Mouse (Mus musculus) heart, embryonic 15.5 days (tissue): Measurements from ENCODE around the gene Ret. TPM values are rescaled to one million over a fixed set of nuclear protein-coding genes. Genes with fewer than 3 reads are reported as not detected.
A peak's percentile ranks its signal among the peaks of the same experiment; 100 is the strongest.

ENCODE experiments used
- ATAC-seq: fragments of 200-750 bp; cut with Nextera tagmentation; replicated peaks from 2 replicates; pipeline ENCODE4 v1.8.0; 2017; ENCODE audit warnings: low read depth, moderate TSS enrichment; ENCODE audit not compliant: insufficient number of reproducible peaks, insufficient read depth, low FRiP score
- H3K27ac ChIP-seq: fragments of 300-500 bp; sonication (generic); 2 replicates; pipeline ENCODE4 v1.5.1; 2015; ENCODE audit warnings: mild to moderate bottlenecking, inconsistent platforms
- H3K27me3 ChIP-seq: fragments of 300-500 bp; sonication (generic); 2 replicates; pipeline ENCODE4 v1.6.1; 2015; ENCODE audit warnings: inconsistent platforms
- H3K36me3 ChIP-seq: fragments of 300-500 bp; sonication (generic); 2 replicates; pipeline ENCODE4 v1.6.1; 2015; ENCODE audit warnings: mild to moderate bottlenecking, inconsistent platforms
- H3K4me1 ChIP-seq: fragments of 300-500 bp; sonication (generic); replicated peaks from 2 replicates; pipeline ENCODE4 v1.6.1; 2015; ENCODE audit warnings: inconsistent platforms
- H3K4me2 ChIP-seq: fragments of 300-500 bp; sonication (generic); 2 replicates; pipeline ENCODE4 v1.6.1; 2015; ENCODE audit warnings: inconsistent platforms, mild to moderate bottlenecking, moderate library complexity
- H3K4me3 ChIP-seq: fragments of 300-500 bp; sonication (generic); 2 replicates; pipeline ENCODE4 v1.5.1; 2015; ENCODE audit warnings: mild to moderate bottlenecking, inconsistent platforms
- H3K9ac ChIP-seq: fragments of 300-500 bp; sonication (generic); 2 replicates; pipeline ENCODE4 v1.6.1; 2015; ENCODE audit warnings: mild to moderate bottlenecking, inconsistent platforms
- H3K9me3 ChIP-seq: fragments of 300-500 bp; sonication (generic); replicated peaks from 2 replicates; pipeline ENCODE4 v1.6.1; 2016; ENCODE audit warnings: inconsistent platforms
- WGBS: fragments of 180-500 bp; shearing (Covaris S2); methylation state at CpG from one replicate; pipeline ENCODE4 v1.1.7; 2015; ENCODE audit warnings: mixed read lengths; 5-methylcytosine and 5-hydroxymethylcytosine counted together
- polyA plus RNA-seq: library from polyadenylated mRNA; unstranded; fragments of >200 nt; fragmentation: Nextera tagmentation; extraction: Ambion mirVana; gene quantifications from 2 replicates; pipeline ENCODE4 v1.2.1, GENCODE M21; 2015

Gene Ret
- polyA plus RNA-seq, result 0.28 and 0.67 TPM in 2 replicates

- WGBS, result under 1% methylated on average over 26 of the region's 26 CpGs
- no peaks in the 10 kb centered on the region for H3K36me3 ChIP-seq
- no peak within 1 kb of the TSS for H3K27ac ChIP-seq
- peak within 1 kb of the TSS; percentile 8 for H3K9ac ChIP-seq
- H3K27me3 ChIP-seq, result peaks cover 89% of the 10 kb centered on the region
- H3K4me1 ChIP-seq, result peaks cover 16% of the 10 kb centered on the region
- ATAC-seq, result no peak
- no peaks in the 10 kb centered on the region for H3K9me3 ChIP-seq
- peak within 1 kb of the TSS; percentile 48 for H3K4me3 ChIP-seq
- H3K4me2 ChIP-seq, result peak within 1 kb of the TSS; percentile 95
These were observed at the start of gene Ret for GRCm38 (mm10) chr6:118197440-118197975. Gene Ret (minus strand): TSS chr6:118197718.

GRCm38 (mm10) chr6:118247161-118247560, 49.6 kb upstream of the Ret start:
- ATAC-seq, result no peak
- no peak overlapping the region for H3K4me3 ChIP-seq

GRCm38 (mm10) chr6:118244106-118244505, 46.6 kb upstream of the Ret start:
- H3K4me3 ChIP-seq, result no peak overlapping the region
- H3K36me3 ChIP-seq, result no peaks in the 10 kb centered on the region
- 57% methylated on average over 7 of the region's 7 CpGs for WGBS
- H3K9me3 ChIP-seq, result no peaks in the 10 kb centered on the region
- H3K9ac ChIP-seq, result no peak overlapping the region
- H3K27me3 ChIP-seq, result no peaks in the 10 kb centered on the region
- H3K4me2 ChIP-seq, result no peak overlapping the region
- no peak overlapping the region for H3K27ac ChIP-seq
- no peaks in the 10 kb centered on the region for H3K4me1 ChIP-seq
- no peak for ATAC-seq

More at GRCm38 (mm10) chr6:118247161-118247560, 49.6 kb upstream of the Ret start:
- H3K9ac ChIP-seq, result no peak overlapping the region
- 80% methylated on average over 6 of the region's 6 CpGs for WGBS
- H3K4me2 ChIP-seq, result no peak overlapping the region
- no peaks in the 10 kb centered on the region for H3K36me3 ChIP-seq
- H3K27me3 ChIP-seq, result no peaks in the 10 kb centered on the region
- H3K27ac ChIP-seq, result no peak overlapping the region
- no peaks in the 10 kb centered on the region for H3K4me1 ChIP-seq
- H3K9me3 ChIP-seq, result no peaks in the 10 kb centered on the region

- no peaks in the 10 kb centered on the region for H3K9me3 ChIP-seq
- no peaks in the 10 kb centered on the region for H3K27me3 ChIP-seq
- no peaks in the 10 kb centered on the region for H3K36me3 ChIP-seq
- no peak overlapping the region for H3K9ac ChIP-seq
- no peaks in the 10 kb centered on the region for H3K4me1 ChIP-seq
- H3K4me3 ChIP-seq, result no peak overlapping the region
- H3K4me2 ChIP-seq, result no peak overlapping the region
- no peak for ATAC-seq
- no peak overlapping the region for H3K27ac ChIP-seq
- WGBS, result 72% methylated on average over 5 of the region's 5 CpGs
These were observed 45.4 kb upstream of the Ret start for GRCm38 (mm10) chr6:118242941-118243340.

GRCm38 (mm10) chr6:118226072-118226471, 28.6 kb upstream of the Ret start:
- WGBS, result 25% methylated on average over 3 of the region's 3 CpGs
- no peak for ATAC-seq
- Histone ChIP-seq H3K9me3 (no peaks in the 10 kb centered on the region), H3K9ac (no peak overlapping the region), H3K36me3 (no peaks in the 10 kb centered on the region), H3K4me1 (no peaks in the 10 kb centered on the region), H3K27me3 (peaks cover 4% of the 10 kb centered on the region; the same call in 1 of the 2 replicates), H3K4me2 (no peak overlapping the region), H3K4me3 (no peak overlapping the region), H3K27ac (no peak overlapping the region)

DNA sequence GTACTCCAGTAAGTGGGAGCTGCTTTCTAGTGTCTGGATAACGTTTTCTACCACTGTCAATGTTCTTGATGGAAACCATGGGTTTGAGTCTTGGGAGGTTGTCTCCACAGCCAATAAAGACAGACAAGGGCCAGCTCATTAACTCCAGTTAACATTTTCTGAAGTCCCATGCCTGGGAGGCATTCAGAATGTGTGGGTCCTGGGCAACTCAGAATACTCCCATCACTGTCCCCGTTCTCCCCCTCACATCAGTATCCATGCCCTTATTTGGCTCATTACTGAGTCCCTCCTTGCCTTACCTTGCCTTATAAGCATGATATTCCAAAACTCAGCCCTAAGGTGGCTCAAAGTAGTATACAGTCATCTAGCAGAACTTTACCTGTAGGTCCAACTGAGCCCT, 25.0 kb upstream of the Ret start:
- H3K4me2 ChIP-seq, result no peak overlapping the region
- ATAC-seq, result no peak
- H3K27me3 ChIP-seq, result peaks cover 4% of the 10 kb centered on the region; the same call in 1 of the 2 replicates
- H3K4me3 ChIP-seq, result no peak overlapping the region
- H3K9me3 ChIP-seq, result no peaks in the 10 kb centered on the region
- H3K4me1 ChIP-seq, result no peaks in the 10 kb centered on the region
- no peak overlapping the region for H3K27ac ChIP-seq
- 71% methylated on average over 2 of the region's 2 CpGs for WGBS
- H3K9ac ChIP-seq, result no peak overlapping the region
- no peaks in the 10 kb centered on the region for H3K36me3 ChIP-seq

- Histone ChIP-seq H3K4me2 (no peak overlapping the region), H3K4me3 (no peak overlapping the region), H3K27ac (no peak overlapping the region), H3K9me3 (no peaks in the 10 kb centered on the region), H3K9ac (no peak overlapping the region), H3K36me3 (no peaks in the 10 kb centered on the region), H3K4me1 (no peaks in the 10 kb centered on the region), H3K27me3 (no peaks in the 10 kb centered on the region; the same call in 1 of the 2 replicates)
- 79% methylated on average over 9 of the region's 9 CpGs for WGBS
- ATAC-seq, result no peak; the same call in 1 of the 2 replicates
These were observed 18.2 kb upstream of the Ret start for GRCm38 (mm10) chr6:118215676-118216075.

- no peaks in the 10 kb centered on the region for H3K4me1 ChIP-seq
- peaks cover 5% of the 10 kb centered on the region; the same call in 1 of the 2 replicates for H3K27me3 ChIP-seq
- H3K36me3 ChIP-seq, result no peaks in the 10 kb centered on the region
- no peak overlapping the region for H3K9ac ChIP-seq
- no peak overlapping the region for H3K4me3 ChIP-seq
- 78% methylated on average over 8 of the region's 8 CpGs for whole genome bisulfite sequencing
- no peak overlapping the region for H3K27ac ChIP-seq
- no peaks in the 10 kb centered on the region for H3K9me3 ChIP-seq
- no peak overlapping the region for H3K4me2 ChIP-seq
- no peak; the same call in 1 of the 2 replicates for ATAC-seq
These were observed 10.8 kb upstream of the Ret start for GRCm38 (mm10) chr6:118208326-118208725.

- no peak for ATAC-seq
- Histone ChIP-seq H3K27me3 (peaks cover 20% of the 10 kb centered on the region), H3K9me3 (no peaks in the 10 kb centered on the region), H3K36me3 (no peaks in the 10 kb centered on the region), H3K9ac (no peak overlapping the region), H3K4me1 (no peaks in the 10 kb centered on the region), H3K4me2 (no peak overlapping the region), H3K4me3 (no peak overlapping the region), H3K27ac (no peak overlapping the region)
- 80% methylated on average over 6 of the region's 6 CpGs for WGBS
These were observed 8.9 kb upstream of the Ret start for GRCm38 (mm10) chr6:118206386-118206785.

GRCm38 (mm10) chr6:118205176-118205890, 7.8 kb upstream of the Ret start:
- no peak overlapping the region for H3K4me3 ChIP-seq
- H3K36me3 ChIP-seq, result no peaks in the 10 kb centered on the region
- no peak overlapping the region for H3K27ac ChIP-seq
- no peaks in the 10 kb centered on the region for H3K9me3 ChIP-seq
- ATAC-seq, result no peak
- no peak overlapping the region for H3K9ac ChIP-seq
- WGBS, result 37% methylated on average over 7 of the region's 7 CpGs
- peaks cover 29% of the 10 kb centered on the region for H3K27me3 ChIP-seq
- H3K4me2 ChIP-seq, result no peak overlapping the region
- no peaks in the 10 kb centered on the region for H3K4me1 ChIP-seq

DNA sequence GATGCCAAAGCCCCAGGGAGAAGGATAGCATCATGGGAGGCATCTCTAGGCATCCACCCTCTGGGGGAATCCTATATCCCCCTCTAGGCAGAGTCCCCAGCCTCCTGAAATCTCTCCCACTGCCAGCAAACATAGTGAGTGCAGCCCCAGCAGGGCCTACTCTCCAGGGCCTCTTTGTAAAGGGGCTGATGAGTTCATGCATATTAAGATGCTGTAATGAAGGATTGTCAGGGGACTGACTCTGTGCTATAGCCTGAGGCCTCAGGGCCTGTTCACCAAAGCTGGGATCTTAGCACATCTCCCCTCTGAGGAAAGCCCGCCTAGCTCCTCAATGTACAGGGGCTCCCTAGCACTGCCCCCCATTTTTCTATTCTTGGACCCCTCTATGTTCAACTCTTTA, 6.6 kb upstream of the Ret start:
- H3K9me3 ChIP-seq, result no peaks in the 10 kb centered on the region
- ATAC-seq, result no peak
- no peak overlapping the region for H3K27ac ChIP-seq
- 88% methylated on average over 1 of the region's 1 CpGs for WGBS
- H3K27me3 ChIP-seq, result peaks cover 42% of the 10 kb centered on the region
- no peak overlapping the region for H3K4me2 ChIP-seq
- H3K36me3 ChIP-seq, result no peaks in the 10 kb centered on the region
- no peak overlapping the region for H3K9ac ChIP-seq
- no peaks in the 10 kb centered on the region for H3K4me1 ChIP-seq
- no peak overlapping the region for H3K4me3 ChIP-seq
